Mouse (Mus musculus): Measurements from ENCODE around the gene Smc1a. TPM values are rescaled to one million over a fixed set of nuclear protein-coding genes. Genes with fewer than 3 reads are reported as not detected.
"Not testable (repeated sequence)": the region's sequence is repeated elsewhere in the genome, so short reads cannot be mapped to it uniquely, and the experiment has no call there.

Smc1a gene
- polyA plus RNA-seq, 1 experiment from 2014 or later: 105 TPM

DNA sequence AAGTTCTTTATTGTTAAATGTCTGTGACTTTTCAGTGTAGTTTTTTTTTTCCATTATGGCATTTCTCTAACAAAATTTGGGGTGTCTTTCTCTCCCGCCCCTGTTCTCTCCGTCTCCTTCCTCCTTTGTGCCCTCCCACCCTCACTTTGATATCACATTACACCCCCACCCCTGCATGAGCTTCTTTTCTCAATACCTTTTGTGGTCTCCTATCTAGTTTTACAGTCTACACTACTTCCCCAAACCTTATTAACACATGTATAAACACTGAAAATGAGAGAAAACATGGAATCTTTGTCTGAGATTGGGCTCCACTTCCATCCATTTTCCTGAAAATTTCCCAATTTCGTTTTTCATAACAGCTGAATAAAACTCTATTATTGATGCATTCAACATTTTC is 36.3 kb downstream of the Smc1a start:
- no peak overlapping the region for H3K4me3 ChIP-seq
- no peak overlapping the region for H3K27ac ChIP-seq
- no peak overlapping the region for H3K9ac ChIP-seq
- peaks cover 9% of the 10 kb centered on the region for H3K36me3 ChIP-seq
- peaks cover 43% of the 10 kb centered on the region for H3K27me3 ChIP-seq
- no peaks in the 10 kb centered on the region for H3K9me3 ChIP-seq (replicated peaks)
- 67% methylated on average over 3 of the region's 3 CpGs for WGBS
- no peak for ATAC-seq (ENCODE audit: low FRiP score)
- H3K4me1 ChIP-seq: no peaks in the 10 kb centered on the region
- no peak overlapping the region for H3K4me2 ChIP-seq (replicated peaks)

DNA sequence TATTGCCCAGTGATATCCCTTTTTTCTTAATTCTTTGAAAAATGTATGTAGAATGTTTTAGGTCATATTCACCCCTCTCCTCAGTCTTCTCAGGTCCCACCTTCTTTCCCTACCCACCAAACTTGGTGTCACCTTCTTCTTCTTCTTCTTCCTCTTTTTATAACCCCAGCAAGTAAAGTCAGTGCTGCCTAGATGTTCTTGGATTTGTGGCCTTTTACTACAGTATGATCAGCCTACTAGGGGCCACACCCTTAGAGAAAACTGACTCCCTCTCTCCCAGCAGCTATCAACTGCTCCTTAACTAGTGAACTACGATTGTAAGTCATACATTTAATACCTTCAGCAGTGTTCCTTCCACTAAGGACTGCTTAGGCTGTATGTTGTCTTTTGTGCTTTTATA is 37.9 kb downstream of the Smc1a start:
- no peaks in the 10 kb centered on the region for H3K9me3 ChIP-seq (replicated peaks)
- no peak overlapping the region for H3K27ac ChIP-seq
- 0 out of 2 replicates have a peak, but pooled peaks cover 5% of the 10 kb centered on the region for H3K36me3 ChIP-seq
- H3K27me3 ChIP-seq: peaks cover 42% of the 10 kb centered on the region
- H3K4me2 ChIP-seq (replicated peaks): no peak overlapping the region
- H3K4me3 ChIP-seq: no peak overlapping the region
- H3K4me1 ChIP-seq: no peaks in the 10 kb centered on the region
- no peak for ATAC-seq (ENCODE audit: low FRiP score)
- WGBS: 84% methylated on average over 1 of the region's 1 CpGs
- H3K9ac ChIP-seq: no peak overlapping the region

DNA sequence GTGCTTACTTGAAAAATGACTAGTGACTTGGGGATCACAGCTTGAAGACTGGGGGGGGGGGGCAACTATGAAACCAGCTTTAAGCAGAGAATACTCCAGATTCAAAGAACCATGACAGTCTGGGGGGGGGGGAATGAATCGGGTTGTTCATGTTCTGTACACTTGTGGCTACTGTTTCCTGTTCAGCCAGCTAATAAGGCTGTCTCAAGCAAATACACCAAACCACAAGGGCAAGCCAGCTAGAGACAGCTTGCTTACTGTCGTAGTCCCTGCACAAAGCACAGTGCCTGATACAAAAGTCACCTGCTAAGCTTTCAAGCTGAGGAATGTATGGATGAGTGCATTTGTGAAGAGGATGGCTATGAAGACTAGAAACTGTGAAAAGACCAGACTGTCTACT is 49.4 kb downstream of the Smc1a start:
- Histone ChIP-seq H3K27ac (no peak overlapping the region), H3K9me3 (replicated peaks) (no peaks in the 10 kb centered on the region), H3K36me3 (peaks cover 6% of the 10 kb centered on the region; the same call in 1 of the 2 replicates), H3K4me3 (no peak overlapping the region), H3K27me3 (peaks cover 74% of the 10 kb centered on the region), H3K9ac (no peak overlapping the region), H3K4me2 (replicated peaks) (no peak overlapping the region), H3K4me1 (no peaks in the 10 kb centered on the region)
- no peak for ATAC-seq (ENCODE audit: low FRiP score)
- 63% methylated on average over 2 of the region's 2 CpGs for WGBS

DNA sequence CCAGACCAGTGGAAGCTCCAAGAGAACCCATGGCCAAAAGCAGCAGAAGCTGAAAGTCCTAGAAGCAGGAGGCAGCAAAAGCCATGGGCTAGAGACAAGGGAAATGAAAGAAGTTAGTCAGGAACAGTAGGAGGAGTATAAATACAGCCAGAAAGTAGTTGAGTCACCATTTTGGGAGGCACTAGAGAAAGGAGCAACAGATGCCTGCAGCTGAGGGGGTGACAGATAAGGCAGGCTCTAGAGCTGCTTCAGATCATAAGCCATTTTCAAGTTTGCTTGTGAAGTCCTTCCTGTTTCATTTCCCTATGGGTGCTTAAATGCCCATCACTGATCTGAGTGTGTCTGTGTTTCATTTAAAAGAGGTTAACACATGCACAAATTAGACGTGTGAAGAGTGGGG is 51.6 kb downstream of the Smc1a start:
- peaks cover 59% of the 10 kb centered on the region for H3K27me3 ChIP-seq

DNA sequence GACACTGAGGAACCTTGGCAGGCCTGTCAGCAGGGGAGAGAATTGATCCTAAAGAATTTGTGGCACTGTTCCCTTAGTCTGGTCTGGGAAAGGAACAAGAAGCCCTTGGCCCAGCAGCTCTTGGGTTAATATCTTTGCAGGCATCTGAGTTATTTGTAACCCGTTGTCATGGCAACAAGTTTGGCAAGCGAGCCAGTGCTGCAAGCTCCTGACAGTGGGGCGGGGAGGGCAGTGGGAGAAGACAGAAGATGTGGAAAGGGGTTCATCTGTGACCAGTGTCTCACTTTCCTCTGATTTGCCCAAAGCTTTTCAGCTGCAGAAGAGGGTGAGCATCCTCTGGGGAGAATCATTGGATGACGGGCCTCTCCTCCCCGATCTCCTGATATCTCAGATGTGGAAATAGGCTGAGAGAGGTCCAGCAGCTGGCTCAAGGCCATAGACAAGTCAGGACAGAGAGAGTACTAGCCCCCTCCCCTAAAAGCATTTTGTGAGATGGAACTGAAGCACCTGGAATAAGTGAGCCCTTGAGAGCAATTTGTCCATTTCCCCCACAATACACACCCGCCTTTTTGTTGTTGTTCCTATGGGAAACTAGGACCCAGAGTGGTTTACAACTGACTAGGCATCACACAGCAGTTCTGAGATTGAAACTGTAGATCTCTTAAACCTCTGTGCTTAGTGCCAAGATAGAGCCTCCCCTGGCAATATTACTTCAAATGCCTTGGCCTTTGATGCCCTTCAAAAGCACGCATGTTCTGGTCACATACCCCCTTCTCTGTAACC is 73.8 kb downstream of the Smc1a start:
- H3K36me3 ChIP-seq: not testable (repeated sequence)
- 51% methylated on average over 7 of the region's 7 CpGs for WGBS
- H3K27me3 ChIP-seq: peaks cover 75% of the 10 kb centered on the region

More for the DNA sequence above, 51.6 kb downstream of the Smc1a start:
- ATAC-seq (ENCODE audit: low FRiP score): no peak
- Histone ChIP-seq H3K36me3 (no peaks in the 10 kb centered on the region), H3K9ac (no peak overlapping the region), H3K4me2 (replicated peaks) (no peak overlapping the region), H3K9me3 (replicated peaks) (no peaks in the 10 kb centered on the region), H3K4me1 (no peaks in the 10 kb centered on the region), H3K27ac (no peak overlapping the region), H3K4me3 (no peak overlapping the region)
- WGBS: 74% methylated on average over 1 of the region's 1 CpGs

DNA sequence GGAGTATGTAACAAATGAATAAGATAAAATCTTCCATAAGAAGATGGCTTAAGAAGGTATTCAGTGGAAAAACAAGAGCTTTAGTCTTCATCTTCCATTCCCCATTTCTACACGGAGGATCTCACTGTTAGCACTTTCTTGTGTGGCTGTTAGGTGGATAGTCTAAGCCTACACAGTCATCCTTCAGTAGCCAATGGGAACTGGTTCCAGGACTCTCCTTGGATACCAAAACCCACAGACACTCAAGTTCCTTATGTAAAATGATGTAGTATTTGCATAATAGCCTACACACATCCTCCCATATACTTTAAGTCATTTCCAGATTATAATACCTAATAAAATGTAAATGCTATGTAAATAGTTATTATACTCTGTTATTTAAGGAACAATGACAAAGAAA is 81.3 kb downstream of the Smc1a start:
- 74% methylated on average over 1 of the region's 1 CpGs for WGBS
- ATAC-seq (ENCODE audit: low FRiP score): no peak

More for the DNA sequence above, 73.8 kb downstream of the Smc1a start:
- H3K9ac ChIP-seq; H3K27ac ChIP-seq; H3K4me1 ChIP-seq; H3K9me3 ChIP-seq (replicated peaks); H3K4me3 ChIP-seq; H3K4me2 ChIP-seq (replicated peaks): not testable (repeated sequence)
- ATAC-seq (ENCODE audit: low FRiP score): peak; percentile 74

More for the DNA sequence above, 81.3 kb downstream of the Smc1a start:
- Histone ChIP-seq H3K27me3 (peaks cover 63% of the 10 kb centered on the region), H3K4me1 (no peaks in the 10 kb centered on the region), H3K9ac (no peak overlapping the region), H3K27ac (no peak overlapping the region), H3K4me2 (replicated peaks) (no peak overlapping the region), H3K9me3 (replicated peaks) (no peaks in the 10 kb centered on the region), H3K36me3 (no peaks in the 10 kb centered on the region), H3K4me3 (no peak overlapping the region)

Other genes with a start within 250 kb of the Smc1a start
- 72.1 and 73.0 TPM in 2 replicates for gene Huwe1, start 215.6 kb upstream of the Smc1a start, polyA plus RNA-seq (2016; fragmentation: Nextera tagmentation; extraction: Ambion mirVana)
- 143 and 151 TPM in 2 replicates for gene Hsd17b10, start 14.6 kb upstream of the Smc1a start, polyA plus RNA-seq (2016; fragmentation: Nextera tagmentation; extraction: Ambion mirVana)
- 3.1 and 6.9 TPM in 2 replicates for gene Ribc1, start 133 bp upstream of the Smc1a start, polyA plus RNA-seq (2016; fragmentation: Nextera tagmentation; extraction: Ambion mirVana)
- 2.4 and 3.1 TPM in 2 replicates for gene Iqsec2, start 127.8 kb downstream of the Smc1a start, polyA plus RNA-seq (2016; fragmentation: Nextera tagmentation; extraction: Ambion mirVana)
- 58.3 and 62.0 TPM in 2 replicates for gene Kdm5c, start 216.6 kb downstream of the Smc1a start, polyA plus RNA-seq (2016; fragmentation: Nextera tagmentation; extraction: Ambion mirVana)